Mouse (Mus musculus): ENCODE measurements around the gene Cyp2d9.

DNA sequence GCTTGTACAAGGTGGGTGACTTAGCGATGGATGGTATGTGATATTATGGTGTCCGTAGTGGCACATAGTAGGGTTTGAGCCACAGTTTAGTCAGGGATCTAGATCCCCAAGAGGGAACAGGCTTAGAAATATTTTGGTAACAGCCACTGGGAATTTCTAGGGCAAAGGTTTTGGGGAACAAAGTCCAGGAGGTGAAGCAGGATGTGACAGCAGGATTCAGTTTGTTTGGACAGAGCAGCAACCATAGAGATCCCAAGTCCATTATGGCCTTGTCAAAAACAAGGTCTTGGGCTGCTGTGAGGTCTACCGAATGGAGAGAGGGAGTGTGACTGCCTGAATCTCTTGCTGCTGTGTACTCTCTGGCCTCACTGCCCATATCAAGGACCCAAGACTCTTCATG lies 10.4 kb downstream of the Cyp2d9 start:
- TF ChIP-seq CTCF (IDR thresholded peaks at IDR 0.05; ENCODE audit: insufficient read depth, low read length) (no peak), POLR2A (IDR thresholded peaks at IDR 0.05; ENCODE audit: borderline replicate concordance, extremely low read depth, low read depth, low read length) (no peak)
